Mouse (Mus musculus): Measurements from ENCODE around the gene Mcidas. TPM values are rescaled to one million over a fixed set of nuclear protein-coding genes. Genes with fewer than 3 reads are reported as not detected.

Gene Mcidas
- total RNA-seq (2023), result not detected

DNA sequence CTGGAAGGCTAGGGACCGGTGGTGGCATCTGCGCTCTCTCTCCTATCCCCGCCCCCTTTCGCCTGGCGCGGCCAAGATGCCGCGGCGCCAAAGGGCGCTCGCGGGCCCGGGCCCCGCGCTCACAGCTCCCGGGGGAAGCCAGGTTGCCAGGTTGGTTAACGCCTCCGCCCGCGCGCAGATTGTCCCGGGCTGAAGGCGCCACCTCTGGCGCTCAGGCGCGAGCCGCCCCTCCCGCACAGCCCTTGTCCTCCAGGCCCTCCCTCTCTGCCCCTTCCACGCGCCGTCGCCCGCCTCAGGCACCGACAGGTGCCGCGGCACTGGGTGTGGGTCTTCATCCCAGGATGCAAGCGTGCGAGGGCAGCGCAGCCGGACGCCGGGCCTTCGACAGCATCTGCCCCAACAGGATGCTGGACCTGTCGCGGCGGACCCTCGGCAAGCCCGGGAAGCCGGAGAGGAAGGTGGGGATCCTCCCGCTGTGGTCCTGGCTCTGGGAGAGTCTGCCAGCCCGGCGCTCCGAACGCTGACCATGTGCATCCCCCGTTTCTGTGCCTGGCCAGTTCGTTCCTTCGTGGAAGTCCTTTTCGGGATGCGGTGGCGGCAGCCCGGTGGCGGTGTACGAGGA, at the start of gene Mcidas:
Gene Mcidas (plus strand): TSS at position 315 of the 622 bp plus-strand sequence.

DNA sequence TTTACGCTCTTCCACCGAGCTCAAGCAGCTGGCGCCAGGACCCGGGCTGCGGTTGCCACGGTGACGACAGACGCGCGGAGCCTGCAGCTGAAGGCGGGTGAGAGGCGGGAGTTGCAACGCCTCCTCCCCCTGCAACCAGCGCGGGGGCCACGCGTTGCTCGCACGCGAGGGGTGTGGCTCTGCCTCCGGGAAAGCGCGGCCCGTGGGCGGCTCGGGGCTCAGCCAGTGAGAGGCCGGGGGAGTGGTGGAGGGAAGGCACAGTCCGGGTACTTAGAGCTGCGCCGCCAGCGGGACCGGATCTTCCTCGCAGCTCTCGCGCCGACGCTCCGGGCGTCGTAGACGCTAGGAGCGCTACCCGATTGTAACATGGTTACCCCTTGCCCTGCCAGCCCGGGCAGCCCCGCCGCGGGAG, 6.1 kb upstream of the Mcidas start, which contains the start of gene Ccno:
Gene Ccno (plus strand): TSS at position 271 of the 412 bp plus-strand sequence.

DNA sequence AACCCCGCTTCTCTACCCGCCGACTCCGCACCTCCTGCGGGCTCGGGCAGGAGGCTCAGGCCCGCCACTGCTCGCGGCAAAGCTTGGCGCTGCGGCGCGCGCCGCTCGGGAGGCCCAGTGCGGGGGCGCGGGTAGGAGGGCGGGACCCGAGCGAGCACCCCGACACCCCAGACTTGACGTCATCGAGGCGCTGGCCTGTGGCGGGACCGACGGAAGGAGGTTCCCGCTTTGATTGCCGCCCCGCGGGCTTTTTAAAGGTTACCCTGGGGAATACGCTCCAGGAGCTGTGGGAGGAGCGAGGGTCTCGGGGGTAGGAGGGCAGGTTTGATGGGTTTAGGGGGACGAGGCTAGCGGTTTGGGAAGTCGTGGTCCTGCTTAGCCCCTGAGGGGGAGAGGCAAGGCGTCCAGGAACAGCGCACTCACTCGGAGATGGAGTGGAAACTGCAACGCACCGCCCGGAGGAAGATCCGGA, 41.3 kb downstream of the Mcidas start, which contains the start of gene Cdc20b:
Gene Cdc20b (plus strand): TSS at position 162 of the 472 bp plus-strand sequence.

DNA sequence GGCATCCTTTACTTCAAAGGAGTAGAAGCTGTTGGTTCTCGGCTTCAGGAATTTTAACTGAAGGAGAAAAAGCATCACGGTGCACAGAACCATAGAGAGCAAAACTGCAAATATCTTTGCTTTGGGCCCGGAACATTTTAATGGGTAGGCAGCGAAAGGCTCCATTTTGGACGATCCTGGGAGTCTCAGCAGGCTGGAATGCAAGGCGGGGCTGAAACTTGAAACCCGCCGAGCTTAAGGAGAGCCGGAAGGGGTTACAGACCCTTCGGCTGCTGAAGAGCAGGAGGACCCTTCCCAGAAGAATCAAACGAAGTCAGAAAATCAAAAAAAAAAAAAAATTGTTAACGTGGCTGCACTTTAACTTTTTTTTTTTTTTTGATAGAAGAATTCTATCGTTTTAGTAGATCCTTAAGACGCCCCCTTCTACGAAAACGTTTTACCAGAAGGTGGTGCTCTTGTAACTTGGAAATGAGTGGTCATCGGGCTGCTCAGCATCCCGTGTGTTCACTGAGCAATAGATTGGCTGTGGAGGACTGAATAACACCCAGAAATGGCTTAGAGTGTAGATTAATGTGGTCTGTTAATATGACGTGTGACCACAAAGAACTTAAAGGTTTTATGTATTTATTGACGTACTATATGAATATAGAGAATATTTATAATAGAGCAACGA, 52.7 kb downstream of the Mcidas start, which contains the start of gene Gpx8:
Gene Gpx8 (minus strand): TSS at position 200 of the 673 bp plus-strand sequence.

Other genes starting within 250 kb of the Mcidas start
- not detected for gene Plpp1, start 193.1 kb upstream of the Mcidas start, total RNA-seq (2023)
- 52.3 TPM for gene Mtrex, start 66.4 kb upstream of the Mcidas start, total RNA-seq (2023)
- gene Dhx29, start 66.4 kb upstream of the Mcidas start, total RNA-seq (2023), result 16.0 TPM
- gene Ccno, start 6.0 kb upstream of the Mcidas start, total RNA-seq (2023), result 1.5 TPM
- not detected for gene Cdc20b, start 41.3 kb downstream of the Mcidas start, total RNA-seq (2023)
- gene Gpx8, start 52.6 kb downstream of the Mcidas start, total RNA-seq (2023), result not detected
- 92.1 TPM for gene Gzma, start 107.1 kb downstream of the Mcidas start, total RNA-seq (2023)
- gene Esm1, start 215.8 kb downstream of the Mcidas start, total RNA-seq (2023), result not detected
- gene Gzmk, start 232.1 kb downstream of the Mcidas start, total RNA-seq (2023), result not detected

Measured in CD8-positive naive resting alpha-beta T cell, adult 57 days (primary cell).